Mouse (Mus musculus): ENCODE data around the gene Ociad1. TPM values are rescaled to one million over a fixed set of nuclear protein-coding genes. Genes with fewer than 3 reads are reported as not detected.

Gene Ociad1
- polyA plus RNA-seq, 1 experiment: 213 TPM

- Histone ChIP-seq H3K27me3 (ENCODE audit: control insufficient read depth, insufficient read depth, insufficient read length) (no peaks in the 10 kb centered on the region), H3K4me3 (no peak overlapping the region), H3K36me3 (ENCODE audit: control insufficient read depth, insufficient read depth) (no peaks in the 10 kb centered on the region), H3K79me2 (ENCODE audit: control insufficient read depth, insufficient read depth) (peaks cover 84% of the 10 kb centered on the region), H3ac (ENCODE audit: control insufficient read depth, insufficient read length) (no peak overlapping the region), H3K4me2 (ENCODE audit: low read depth) (no peak overlapping the region)
- no peak for TF ChIP-seq CEBPB (IDR thresholded peaks at IDR 0.05; ENCODE audit: insufficient read depth, poor library complexity, severe bottlenecking)
- TF ChIP-seq TCF3 (IDR thresholded peaks at IDR 0.05; ENCODE audit: insufficient read length, low read depth): no peak
- no peak for TF ChIP-seq USF1 (IDR thresholded peaks at IDR 0.05; ENCODE audit: low read depth)
These were observed 43.2 kb upstream of the Ociad1 start for GRCm38 (mm10) chr5:73249341-73249740.

GRCm38 (mm10) chr5:73252739-73253138 is 39.8 kb upstream of the Ociad1 start:
- Histone ChIP-seq H3K4me3 (no peak overlapping the region), H3ac (ENCODE audit: control insufficient read depth, insufficient read length) (no peak overlapping the region), H3K4me2 (ENCODE audit: low read depth) (no peak overlapping the region), H3K36me3 (ENCODE audit: control insufficient read depth, insufficient read depth) (no peaks in the 10 kb centered on the region), H3K27me3 (ENCODE audit: control insufficient read depth, insufficient read depth, insufficient read length) (no peaks in the 10 kb centered on the region), H3K79me2 (ENCODE audit: control insufficient read depth, insufficient read depth) (peaks cover 75% of the 10 kb centered on the region)
- TF ChIP-seq SRF (IDR thresholded peaks at IDR 0.05; ENCODE audit: control insufficient read depth, insufficient read length, low read depth): no peak
- no peak for TF ChIP-seq TCF3 (IDR thresholded peaks at IDR 0.05; ENCODE audit: insufficient read length, low read depth)
- TF ChIP-seq REST (IDR thresholded peaks at IDR 0.05; ENCODE audit: insufficient read depth, insufficient read length): no peak
- no peak for TF ChIP-seq POLR2AphosphoS2 (IDR thresholded peaks at IDR 0.05; ENCODE audit: insufficient read length, low read depth)
- no peak for TF ChIP-seq MAX (IDR thresholded peaks at IDR 0.05; ENCODE audit: low read depth)
- no peak for TF ChIP-seq MYOG (IDR thresholded peaks at IDR 0.05; ENCODE audit: control insufficient read depth in 1 of 3, insufficient read depth in 1 of 3, insufficient read length in 2 of 3, low read depth in 2 of 3)
- TF ChIP-seq TCF12 (IDR thresholded peaks at IDR 0.05; ENCODE audit: insufficient read depth, poor library complexity, severe bottlenecking): no peak
- no peak for TF ChIP-seq E2F4 (IDR thresholded peaks at IDR 0.05; ENCODE audit: insufficient read depth)
- TF ChIP-seq POLR2A (IDR thresholded peaks at IDR 0.05; ENCODE audit: insufficient read length, low read depth): no peak
- TF ChIP-seq CEBPB (IDR thresholded peaks at IDR 0.05; ENCODE audit: insufficient read depth, poor library complexity, severe bottlenecking): no peak

DNA sequence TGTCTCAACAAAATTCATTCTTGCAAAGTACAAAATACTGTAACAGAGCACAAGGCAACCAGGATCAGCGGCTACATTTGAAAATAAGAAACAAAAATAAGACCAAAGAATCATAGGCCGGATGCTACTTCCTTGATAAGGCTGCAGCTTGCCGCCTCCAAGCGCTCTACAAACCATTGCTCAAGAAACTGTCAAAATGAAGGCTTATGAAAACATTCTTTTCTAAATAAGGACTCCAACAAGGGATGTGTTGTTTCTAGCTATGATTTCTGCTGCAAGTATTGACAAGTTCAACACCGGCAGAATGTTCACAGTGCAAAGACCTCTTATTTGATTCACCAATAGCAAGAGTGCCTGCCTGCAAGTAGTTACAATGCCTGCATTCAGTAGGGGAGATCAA is 37.9 kb upstream of the Ociad1 start:
- Histone ChIP-seq H3K79me2 (ENCODE audit: control insufficient read depth, insufficient read depth) (peaks cover 58% of the 10 kb centered on the region), H3ac (ENCODE audit: control insufficient read depth, insufficient read length) (no peak overlapping the region), H3K4me2 (ENCODE audit: low read depth) (peak overlapping the region; percentile 90), H3K27me3 (ENCODE audit: control insufficient read depth, insufficient read depth, insufficient read length) (no peaks in the 10 kb centered on the region), H3K36me3 (ENCODE audit: control insufficient read depth, insufficient read depth) (no peaks in the 10 kb centered on the region), H3K4me3 (peak overlapping the region; percentile 36)
- no peak for TF ChIP-seq CEBPB (IDR thresholded peaks at IDR 0.05; ENCODE audit: insufficient read depth, poor library complexity, severe bottlenecking)
- no peak for TF ChIP-seq E2F4 (IDR thresholded peaks at IDR 0.05; ENCODE audit: insufficient read depth)
- no peak for TF ChIP-seq POLR2A (IDR thresholded peaks at IDR 0.05; ENCODE audit: insufficient read length, low read depth)
- TF ChIP-seq MYOG (IDR thresholded peaks at IDR 0.05; ENCODE audit: control insufficient read depth in 1 of 3, insufficient read depth in 1 of 3, insufficient read length in 2 of 3, low read depth in 2 of 3): no peak
- TF ChIP-seq USF1 (IDR thresholded peaks at IDR 0.05; ENCODE audit: low read depth): no peak
- TF ChIP-seq TCF12 (IDR thresholded peaks at IDR 0.05; ENCODE audit: insufficient read depth, poor library complexity, severe bottlenecking): no peak
- no peak for TF ChIP-seq SRF (IDR thresholded peaks at IDR 0.05; ENCODE audit: control insufficient read depth, insufficient read length, low read depth)
- TF ChIP-seq MYOD1 (IDR thresholded peaks at IDR 0.05; ENCODE audit: control insufficient read depth in 1 of 3, insufficient read length in 2 of 3, low read depth in 2 of 3): no peak
- TF ChIP-seq MAX (IDR thresholded peaks at IDR 0.05; ENCODE audit: low read depth): no peak
- no peak for TF ChIP-seq POLR2AphosphoS2 (IDR thresholded peaks at IDR 0.05; ENCODE audit: insufficient read length, low read depth)
- TF ChIP-seq REST (IDR thresholded peaks at IDR 0.05; ENCODE audit: insufficient read depth, insufficient read length): no peak
- TF ChIP-seq TCF3 (IDR thresholded peaks at IDR 0.05; ENCODE audit: insufficient read length, low read depth): no peak

GRCm38 (mm10) chr5:73255321-73256251 is 37.0 kb upstream of the Ociad1 start:
- Histone ChIP-seq H3ac (ENCODE audit: control insufficient read depth, insufficient read length) (peak overlapping the region; percentile 92), H3K4me2 (ENCODE audit: low read depth) (peak overlapping the region; percentile 90), H3K36me3 (ENCODE audit: control insufficient read depth, insufficient read depth) (no peaks in the 10 kb centered on the region), H3K4me3 (peak overlapping the region; percentile 36), H3K79me2 (ENCODE audit: control insufficient read depth, insufficient read depth) (peaks cover 48% of the 10 kb centered on the region), H3K27me3 (ENCODE audit: control insufficient read depth, insufficient read depth, insufficient read length) (no peaks in the 10 kb centered on the region)
- TF ChIP-seq MYOD1 (IDR thresholded peaks at IDR 0.05; ENCODE audit: control insufficient read depth in 1 of 3, insufficient read length in 2 of 3, low read depth in 2 of 3): peak in 1 of 3 experiments; percentile 8
- no peak for TF ChIP-seq POLR2AphosphoS2 (IDR thresholded peaks at IDR 0.05; ENCODE audit: insufficient read length, low read depth)
- peak; percentile 23 for TF ChIP-seq POLR2A (IDR thresholded peaks at IDR 0.05; ENCODE audit: insufficient read length, low read depth)
- TF ChIP-seq CEBPB (IDR thresholded peaks at IDR 0.05; ENCODE audit: insufficient read depth, poor library complexity, severe bottlenecking): no peak
- no peak for TF ChIP-seq USF1 (IDR thresholded peaks at IDR 0.05; ENCODE audit: low read depth)
- no peak for TF ChIP-seq REST (IDR thresholded peaks at IDR 0.05; ENCODE audit: insufficient read depth, insufficient read length)
